Mouse (Mus musculus): Measurements from ENCODE around the gene Capn2. TPM values are rescaled to one million over a fixed set of nuclear protein-coding genes. Genes with fewer than 3 reads are reported as not detected.

Capn2 gene
- polyA plus RNA-seq, 1 experiment from 2014 or later, result 152 TPM

DNA sequence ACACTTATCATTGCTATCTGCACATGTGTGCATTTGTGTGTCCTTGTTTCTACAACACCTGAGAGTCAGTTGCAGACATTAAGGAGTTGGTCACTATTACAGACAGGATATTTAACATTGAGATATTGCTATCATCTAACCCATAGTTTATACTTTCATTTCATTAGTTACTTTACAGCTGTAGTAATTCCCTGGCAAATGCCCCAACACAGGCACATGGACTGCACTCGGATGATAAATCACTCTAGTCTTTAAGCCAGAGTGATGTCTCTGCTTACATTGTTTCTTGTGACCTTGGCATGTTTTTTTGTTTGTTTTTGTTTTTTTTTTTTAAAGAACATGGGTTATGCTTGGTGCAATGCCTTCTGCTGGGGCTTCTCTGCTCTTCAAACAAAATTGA is 26.5 kb upstream of the Capn2 start:
- no peak overlapping the region for H3K27ac ChIP-seq
- H3K4me1 ChIP-seq, result no peaks in the 10 kb centered on the region; the same call in 1 of the 2 replicates
- no peaks in the 10 kb centered on the region for H3K36me3 ChIP-seq
- no peaks in the 10 kb centered on the region for H3K9me3 ChIP-seq
- no peak overlapping the region for H3K4me2 ChIP-seq (replicated peaks)
- H3K4me3 ChIP-seq, result no peak overlapping the region
- H3K27me3 ChIP-seq, result no peaks in the 10 kb centered on the region
- ATAC-seq (ENCODE audit: insufficient number of reproducible peaks, insufficient read depth, low FRiP score, low TSS enrichment), result no peak
- no peak overlapping the region for H3K9ac ChIP-seq
- WGBS, result 81% methylated on average over 1 of the region's 1 CpGs

DNA sequence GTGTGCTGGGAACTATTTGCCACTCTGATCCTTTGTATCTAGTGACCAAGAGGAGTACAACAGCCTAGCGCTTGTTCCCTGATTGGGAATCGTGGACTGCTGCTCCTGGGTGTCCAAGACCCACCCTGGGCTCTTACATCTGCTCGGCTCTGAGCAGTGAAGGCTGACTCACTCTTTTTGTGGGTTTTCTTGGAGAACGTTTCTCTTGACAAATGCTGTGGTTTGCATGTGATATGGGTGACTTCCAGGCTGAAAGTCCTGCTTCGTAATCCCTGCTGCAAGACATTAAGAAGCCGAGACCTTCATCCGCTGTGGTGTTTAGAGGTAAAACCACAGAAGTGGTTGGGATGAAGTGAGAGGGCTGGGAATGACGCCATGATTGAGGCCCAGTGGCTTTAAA is 25.7 kb upstream of the Capn2 start:
- no peak overlapping the region for H3K9ac ChIP-seq
- no peak overlapping the region for H3K4me3 ChIP-seq
- no peaks in the 10 kb centered on the region for H3K9me3 ChIP-seq
- no peaks in the 10 kb centered on the region for H3K4me1 ChIP-seq
- H3K4me2 ChIP-seq (replicated peaks), result no peak overlapping the region
- 81% methylated on average over 8 of the region's 8 CpGs for WGBS
- H3K27ac ChIP-seq, result no peak overlapping the region
- ATAC-seq (ENCODE audit: insufficient number of reproducible peaks, insufficient read depth, low FRiP score, low TSS enrichment), result no peak
- no peaks in the 10 kb centered on the region for H3K27me3 ChIP-seq
- no peaks in the 10 kb centered on the region for H3K36me3 ChIP-seq

DNA sequence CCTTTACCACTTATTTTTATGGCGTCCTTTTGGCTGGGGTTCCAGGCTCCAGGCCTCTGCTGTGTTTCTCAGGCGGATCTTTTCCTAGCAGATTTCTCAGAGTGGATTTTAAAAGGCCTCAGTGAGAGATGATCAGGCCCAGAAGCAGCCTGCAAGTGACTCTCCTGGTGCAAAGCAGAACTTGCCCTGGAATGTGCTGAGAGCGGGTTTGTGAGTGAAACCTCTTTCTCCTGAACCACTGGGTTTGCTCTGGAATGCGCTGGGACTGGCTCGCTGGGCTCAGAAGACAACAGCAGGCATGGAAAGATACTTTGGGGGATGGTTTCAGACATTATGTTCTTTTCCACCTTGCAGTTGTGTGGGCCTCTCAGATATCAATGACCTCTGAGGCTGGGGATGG is 24.7 kb upstream of the Capn2 start:
- peak overlapping the region; percentile 14; the same call in 1 of the 2 replicates for H3K27ac ChIP-seq
- no peak overlapping the region for H3K4me2 ChIP-seq (replicated peaks)
- H3K27me3 ChIP-seq, result no peaks in the 10 kb centered on the region
- no peaks in the 10 kb centered on the region for H3K9me3 ChIP-seq
- no peaks in the 10 kb centered on the region for H3K4me1 ChIP-seq
- 56% methylated on average over 5 of the region's 5 CpGs for WGBS
- H3K36me3 ChIP-seq, result no peaks in the 10 kb centered on the region
- no peak overlapping the region for H3K4me3 ChIP-seq
- no peak for ATAC-seq (ENCODE audit: insufficient number of reproducible peaks, insufficient read depth, low FRiP score, low TSS enrichment)
- H3K9ac ChIP-seq, result no peak overlapping the region

DNA sequence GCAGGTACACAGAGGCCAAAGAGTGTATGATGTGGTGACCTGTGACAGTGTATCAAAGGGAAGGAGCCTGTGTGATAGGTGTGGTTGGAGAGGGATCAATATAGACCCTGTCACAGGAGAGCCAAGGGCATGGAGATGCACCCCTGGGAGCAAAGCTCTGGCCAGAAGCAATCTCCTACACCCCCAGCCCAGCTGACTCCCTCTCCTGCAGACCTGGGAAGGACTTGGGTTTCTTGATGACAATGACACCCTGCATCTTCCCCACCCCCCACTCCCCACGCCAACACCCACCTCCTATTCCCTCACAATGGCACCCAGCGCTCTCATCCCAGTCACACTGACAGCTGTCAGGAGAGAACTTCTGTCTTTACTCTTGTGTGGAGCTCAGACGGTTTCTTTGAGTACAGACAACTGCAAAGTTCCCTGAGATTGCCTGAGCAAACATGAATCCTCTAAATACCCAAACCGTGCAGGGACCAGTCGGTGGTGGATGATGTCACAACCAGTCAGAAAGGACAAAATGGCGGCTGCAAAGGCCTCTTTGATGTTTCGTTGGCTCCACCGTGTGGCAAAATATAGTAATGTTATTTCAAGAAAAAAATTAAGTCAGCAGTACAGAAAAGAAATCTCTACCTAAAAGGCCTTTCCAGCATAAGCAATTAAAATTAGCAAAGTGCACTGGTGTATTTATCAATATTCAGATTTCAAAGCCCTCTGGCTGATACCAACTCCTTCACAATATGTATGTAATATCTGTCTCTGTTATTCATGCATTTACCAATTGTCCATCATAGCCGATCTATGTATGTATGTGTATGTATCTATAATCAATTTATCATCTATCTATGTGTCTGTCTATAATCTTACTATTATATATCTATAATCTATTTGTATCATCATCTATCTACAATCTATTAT is 21.9 kb upstream of the Capn2 start:
- Histone ChIP-seq H3K4me3 (peak overlapping the region; percentile 38), H3K4me2 (replicated peaks) (peak overlapping the region; percentile 59), H3K36me3 (no peaks in the 10 kb centered on the region), H3K27ac (0 out of 2 replicates have a peak overlapping the region, but pooled peaks have one; percentile 12), H3K9ac (peak overlapping the region; percentile 53), H3K27me3 (no peaks in the 10 kb centered on the region), H3K4me1 (no peaks in the 10 kb centered on the region), H3K9me3 (no peaks in the 10 kb centered on the region)
- 21% methylated on average over 9 of the region's 9 CpGs for WGBS
- ATAC-seq (ENCODE audit: insufficient number of reproducible peaks, insufficient read depth, low FRiP score, low TSS enrichment), result peak; percentile 71

DNA sequence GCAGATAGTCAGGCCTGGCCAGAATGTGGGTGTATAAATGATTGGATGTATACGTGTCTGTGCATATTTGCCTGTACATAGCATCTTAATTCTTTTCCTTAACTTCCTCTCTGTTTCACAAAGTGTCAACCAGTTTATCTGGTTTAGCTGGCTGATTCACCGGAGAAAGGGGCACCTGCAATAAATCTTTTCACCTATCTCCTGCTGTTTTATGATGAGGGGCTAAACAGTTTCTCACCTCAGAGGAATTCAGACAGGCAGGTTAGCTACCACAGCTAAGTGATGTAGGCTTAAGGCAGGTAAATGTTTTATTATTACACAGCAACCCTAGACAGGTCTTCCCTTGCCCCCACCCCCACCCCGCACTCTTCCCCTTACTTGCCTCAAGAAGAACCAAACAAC is 17.7 kb upstream of the Capn2 start:
- no peaks in the 10 kb centered on the region for H3K4me1 ChIP-seq
- H3K36me3 ChIP-seq, result no peaks in the 10 kb centered on the region
- no peak overlapping the region for H3K27ac ChIP-seq
- no peaks in the 10 kb centered on the region for H3K9me3 ChIP-seq
- 80% methylated on average over 3 of the region's 3 CpGs for WGBS
- no peak overlapping the region for H3K9ac ChIP-seq
- ATAC-seq (ENCODE audit: insufficient number of reproducible peaks, insufficient read depth, low FRiP score, low TSS enrichment), result no peak
- no peaks in the 10 kb centered on the region for H3K27me3 ChIP-seq
- H3K4me3 ChIP-seq, result no peak overlapping the region
- no peak overlapping the region for H3K4me2 ChIP-seq (replicated peaks)

DNA sequence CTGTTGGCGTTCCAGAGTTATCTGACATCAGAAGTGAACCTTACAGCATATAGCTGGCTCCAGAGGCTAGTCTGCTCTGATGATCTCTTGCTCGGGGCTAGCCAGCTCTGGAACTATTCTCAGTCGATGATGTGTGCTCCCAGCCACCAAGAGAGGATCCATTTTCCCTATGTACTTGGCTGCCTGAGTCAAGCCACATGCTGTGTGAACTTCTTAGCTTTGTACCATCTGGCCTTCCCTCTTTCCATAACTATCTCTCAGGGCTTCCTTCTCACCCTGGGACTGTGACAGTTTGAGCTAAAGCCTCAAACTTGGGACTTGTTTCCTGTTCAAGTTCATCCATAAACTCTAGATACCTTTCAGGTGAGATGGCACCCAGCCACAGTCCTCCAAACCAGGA is 16.2 kb upstream of the Capn2 start:
- no peaks in the 10 kb centered on the region for H3K36me3 ChIP-seq
- no peak overlapping the region for H3K4me3 ChIP-seq
- no peak overlapping the region for H3K27ac ChIP-seq
- H3K9me3 ChIP-seq, result no peaks in the 10 kb centered on the region
- no peak for ATAC-seq (ENCODE audit: insufficient number of reproducible peaks, insufficient read depth, low FRiP score, low TSS enrichment)
- no peak overlapping the region for H3K4me2 ChIP-seq (replicated peaks)
- H3K27me3 ChIP-seq, result 0 out of 2 replicates have a peak, but pooled peaks cover 6% of the 10 kb centered on the region
- no peak overlapping the region for H3K9ac ChIP-seq
- WGBS, result 76% methylated on average over 3 of the region's 3 CpGs
- H3K4me1 ChIP-seq, result no peaks in the 10 kb centered on the region

DNA sequence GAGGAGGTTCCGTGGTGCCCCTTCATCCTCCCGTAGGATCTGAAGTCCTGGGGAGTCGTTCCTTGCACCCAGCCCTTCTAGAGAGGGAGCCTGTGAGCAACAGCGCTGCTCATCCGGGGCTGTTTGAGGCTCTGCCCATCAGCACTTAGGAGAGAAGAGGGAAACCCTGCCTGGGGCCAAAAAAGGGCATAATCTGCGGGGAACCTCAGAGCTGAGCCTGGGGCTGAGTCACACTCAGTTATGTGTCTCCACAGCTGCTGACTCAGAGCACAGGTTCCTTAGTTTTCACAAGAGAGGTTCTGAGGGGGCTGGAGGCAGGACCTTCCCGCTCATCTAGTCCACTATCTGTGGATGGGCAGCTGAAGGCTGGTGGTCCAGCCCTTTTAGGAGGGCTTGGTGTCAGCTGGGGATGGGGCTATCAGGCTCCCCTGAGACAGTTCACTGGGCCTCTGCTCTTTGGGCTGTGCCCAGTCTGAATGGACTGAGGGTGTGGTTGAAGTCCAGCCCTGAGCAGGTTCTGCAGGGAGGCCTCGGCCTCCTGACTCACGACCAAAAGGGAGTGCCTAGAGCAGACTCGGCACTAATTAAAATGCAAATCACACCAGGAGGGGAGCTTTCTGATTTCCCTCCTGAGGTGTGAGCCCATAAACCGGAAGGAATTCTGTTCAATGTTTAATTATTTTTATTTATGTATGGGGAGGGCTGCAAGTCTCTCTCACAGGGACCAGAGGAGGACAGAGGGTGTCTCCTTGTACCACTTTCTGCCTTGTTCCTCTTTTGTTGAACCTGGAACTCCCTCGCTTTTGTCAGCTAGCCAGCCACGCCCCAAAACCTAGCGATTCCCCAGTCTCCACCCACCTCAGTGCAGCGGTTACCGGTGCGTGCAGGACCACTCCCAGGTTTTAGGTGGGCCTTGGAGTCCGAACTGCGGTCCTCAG is 10.8 kb upstream of the Capn2 start:
- H3K27ac ChIP-seq, result no peak overlapping the region
- H3K9ac ChIP-seq, result no peak overlapping the region
- H3K27me3 ChIP-seq, result peaks cover 19% of the 10 kb centered on the region
- no peak overlapping the region for H3K4me2 ChIP-seq (replicated peaks)
- WGBS, result 8% methylated on average over 19 of the region's 19 CpGs
- no peaks in the 10 kb centered on the region for H3K9me3 ChIP-seq
- H3K36me3 ChIP-seq, result no peaks in the 10 kb centered on the region
- peaks cover 8% of the 10 kb centered on the region; the same call in 1 of the 2 replicates for H3K4me1 ChIP-seq
- no peak overlapping the region for H3K4me3 ChIP-seq
- peak; percentile 35; the same call in 1 of the 2 replicates for ATAC-seq (ENCODE audit: insufficient number of reproducible peaks, insufficient read depth, low FRiP score, low TSS enrichment)

DNA sequence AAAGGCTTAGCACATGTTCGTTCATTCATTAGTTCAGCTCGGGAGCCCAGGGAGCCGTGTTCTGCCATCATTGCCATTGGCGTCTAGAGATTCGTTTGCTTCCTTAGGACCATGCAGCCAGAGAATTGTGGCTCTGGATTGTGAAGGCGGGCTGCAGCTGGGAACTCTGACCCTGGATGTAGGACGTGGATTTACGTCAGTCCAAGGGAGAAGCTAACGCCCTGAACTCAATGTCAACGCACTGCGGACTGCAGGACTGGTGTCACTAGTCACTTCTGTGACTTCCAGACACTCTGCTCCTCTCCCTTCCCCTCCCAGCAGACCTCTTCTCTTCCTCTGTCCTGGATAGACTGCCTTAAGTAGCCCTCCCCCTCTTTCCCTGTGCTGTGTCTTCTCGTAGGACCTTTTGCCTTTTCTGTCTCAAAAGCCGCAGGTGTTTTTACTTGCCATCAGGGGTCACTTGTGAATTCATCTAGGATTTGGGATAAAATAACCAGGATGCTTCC is 9.9 kb upstream of the Capn2 start:
- Histone ChIP-seq H3K4me1 (peaks cover 8% of the 10 kb centered on the region; the same call in 1 of the 2 replicates), H3K4me2 (replicated peaks) (no peak overlapping the region), H3K4me3 (no peak overlapping the region), H3K36me3 (no peaks in the 10 kb centered on the region), H3K9ac (no peak overlapping the region), H3K27me3 (peaks cover 19% of the 10 kb centered on the region), H3K9me3 (no peaks in the 10 kb centered on the region), H3K27ac (no peak overlapping the region)
- 35% methylated on average over 13 of the region's 13 CpGs for WGBS
- no peak for ATAC-seq (ENCODE audit: insufficient number of reproducible peaks, insufficient read depth, low FRiP score, low TSS enrichment)

DNA sequence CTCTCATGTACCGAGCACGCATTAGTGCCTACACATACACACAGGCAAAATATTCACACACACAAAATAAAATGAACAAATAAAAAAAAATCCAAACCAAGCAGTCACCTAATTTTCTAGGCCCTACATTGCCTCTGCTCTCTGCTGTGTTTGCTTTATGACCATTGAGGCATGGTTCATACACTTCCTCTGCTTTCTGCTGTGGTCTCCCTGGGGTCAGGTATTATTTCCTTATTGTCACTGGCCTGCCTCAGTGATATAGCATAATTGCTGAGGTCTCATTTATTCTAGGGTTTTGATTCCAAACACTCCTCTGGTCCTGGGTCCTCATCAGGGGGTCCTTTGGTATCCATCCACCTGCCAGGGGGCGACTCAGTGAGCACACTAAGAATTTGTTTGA is 8.2 kb upstream of the Capn2 start:
- H3K27ac ChIP-seq, result no peak overlapping the region
- H3K36me3 ChIP-seq, result no peaks in the 10 kb centered on the region
- no peak overlapping the region for H3K4me2 ChIP-seq (replicated peaks)
- no peaks in the 10 kb centered on the region for H3K9me3 ChIP-seq
- H3K4me3 ChIP-seq, result no peak overlapping the region
- 86% methylated on average over 3 of the region's 3 CpGs for WGBS
- no peak for ATAC-seq (ENCODE audit: insufficient number of reproducible peaks, insufficient read depth, low FRiP score, low TSS enrichment)
- H3K4me1 ChIP-seq, result peaks cover 20% of the 10 kb centered on the region
- no peak overlapping the region for H3K9ac ChIP-seq
- H3K27me3 ChIP-seq, result peaks cover 19% of the 10 kb centered on the region

DNA sequence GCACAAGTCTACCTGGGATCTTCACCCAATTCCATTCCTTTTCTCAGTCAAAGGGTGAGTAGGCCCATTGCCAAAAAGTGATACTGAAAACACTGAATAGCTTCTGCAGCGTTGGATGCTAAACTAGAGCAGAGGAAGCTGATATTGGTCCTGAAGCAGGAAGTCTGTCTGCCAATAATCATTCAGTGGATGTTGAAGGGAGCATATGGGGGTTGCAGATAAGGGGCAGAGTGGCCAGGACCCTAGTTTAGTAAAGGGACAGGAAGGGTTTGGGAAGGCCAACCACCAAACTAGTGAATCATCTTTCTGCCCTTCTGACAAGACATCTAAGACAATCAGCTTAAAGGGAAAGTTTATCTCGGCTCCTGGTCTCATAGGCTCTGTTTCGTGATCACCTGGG is 6.3 kb upstream of the Capn2 start:
- H3K4me3 ChIP-seq, result no peak overlapping the region
- no peaks in the 10 kb centered on the region for H3K9me3 ChIP-seq
- H3K36me3 ChIP-seq, result no peaks in the 10 kb centered on the region
- no peak overlapping the region for H3K4me2 ChIP-seq (replicated peaks)
- no peak overlapping the region for H3K27ac ChIP-seq
- 84% methylated on average over 3 of the region's 3 CpGs for WGBS
- H3K27me3 ChIP-seq, result peaks cover 17% of the 10 kb centered on the region
- H3K4me1 ChIP-seq, result peaks cover 35% of the 10 kb centered on the region
- ATAC-seq (ENCODE audit: insufficient number of reproducible peaks, insufficient read depth, low FRiP score, low TSS enrichment), result no peak
- H3K9ac ChIP-seq, result no peak overlapping the region

DNA sequence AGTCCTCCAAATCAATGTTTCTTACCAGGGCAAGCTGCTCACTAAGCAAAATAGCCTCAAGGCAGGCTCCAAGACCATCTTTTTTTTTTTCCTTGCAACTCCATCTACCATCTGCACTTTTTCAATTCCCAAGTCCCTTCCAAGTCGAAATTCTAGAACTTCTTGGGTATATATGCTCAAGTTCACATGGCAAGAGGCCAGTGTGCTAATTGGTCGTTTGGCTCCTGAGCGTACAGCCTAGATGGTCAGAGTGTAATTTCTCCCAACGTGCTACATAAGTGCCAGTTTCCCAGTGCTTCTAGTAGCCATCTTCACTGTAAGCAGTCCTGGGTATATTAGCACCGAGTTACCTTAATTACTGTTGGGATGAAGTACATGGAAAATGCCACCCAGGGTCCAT is 5.6 kb upstream of the Capn2 start:
- Histone ChIP-seq H3K27ac (no peak overlapping the region), H3K27me3 (peaks cover 12% of the 10 kb centered on the region; the same call in 1 of the 2 replicates), H3K4me1 (peaks cover 29% of the 10 kb centered on the region), H3K36me3 (no peaks in the 10 kb centered on the region), H3K4me2 (replicated peaks) (no peak overlapping the region), H3K9me3 (no peaks in the 10 kb centered on the region), H3K4me3 (no peak overlapping the region), H3K9ac (no peak overlapping the region)
- WGBS, result 74% methylated on average over 5 of the region's 5 CpGs
- no peak for ATAC-seq (ENCODE audit: insufficient number of reproducible peaks, insufficient read depth, low FRiP score, low TSS enrichment)

Measured in embryonic facial prominence, embryonic 12.5 days (tissue).